Mouse (Mus musculus) erythroblast, embryonic 14.5 days (primary cell): ENCODE data around the gene Pirb.

Experiments used
- GATA1 ChIP-seq: IDR thresholded peaks from 2 replicates; pipeline ENCODE4 v1.6.1; 2012; ENCODE audit warnings: low read length, inconsistent platforms, mixed read lengths
- TAL1 ChIP-seq: IDR thresholded peaks from 3 replicates; pipeline ENCODE4 v1.6.1; 2012; ENCODE audit warnings: low read length, inconsistent platforms, mixed read lengths

- TF ChIP-seq GATA1 (no peak), TAL1 (no peak)
Measured at GRCm38 (mm10) chr7:3665215-3666114, 54.7 kb downstream of the Pirb start, which contains the start of gene Leng1.
